Mouse (Mus musculus) intestine, embryonic 14.5 days (tissue): ENCODE data around the gene Cntd1. TPM values are rescaled to one million over a fixed set of nuclear protein-coding genes. Genes with fewer than 3 reads are reported as not detected.
"Not testable (repeated sequence)": the region's sequence is repeated elsewhere in the genome, so short reads cannot be mapped to it uniquely, and the experiment has no call there.

ENCODE experiments used
- ATAC-seq: fragments of 200-750 bp; cut with Nextera tagmentation; replicated peaks from 2 replicates; pipeline ENCODE4 v1.8.0; 2017; ENCODE audit warnings: low read depth, moderate number of reproducible peaks, moderate TSS enrichment, moderate library complexity; ENCODE audit not compliant: low FRiP score, low TSS enrichment
- DNase-seq: peaks from one replicate; pipeline ENCODE4 v3.0.0-alpha.2; 2018; ENCODE audit warnings: low spot score
- H3K27ac ChIP-seq: fragments of 300-500 bp; sonication (generic); 2 replicates; pipeline ENCODE4 v1.5.1; 2014; ENCODE audit warnings: low read depth, mild to moderate bottlenecking, control low read depth
- H3K27me3 ChIP-seq: fragments of 300-500 bp; sonication (generic); replicated peaks from 2 replicates; pipeline ENCODE4 v1.6.1; 2014; ENCODE audit warnings: low read length, control low read depth; ENCODE audit not compliant: control insufficient read depth, insufficient read depth
- H3K36me3 ChIP-seq: fragments of 300-500 bp; sonication (generic); 2 replicates; pipeline ENCODE4 v1.6.1; 2014; ENCODE audit warnings: low read length, control low read depth; ENCODE audit not compliant: control insufficient read depth, insufficient read depth
- H3K4me1 ChIP-seq: fragments of 300-500 bp; sonication (generic); replicated peaks from 2 replicates; pipeline ENCODE4 v1.6.1; 2014; ENCODE audit warnings: low read length, control low read depth, mixed read lengths; ENCODE audit not compliant: control insufficient read depth, insufficient read depth
- H3K4me2 ChIP-seq: fragments of 300-500 bp; sonication (generic); 2 replicates; pipeline ENCODE4 v1.6.1; 2014; ENCODE audit warnings: low read length
- H3K4me3 ChIP-seq: fragments of 300-500 bp; sonication (generic); 2 replicates; pipeline ENCODE4 v1.5.1; 2014; ENCODE audit warnings: low read depth, low read length, control low read depth, mixed read lengths
- H3K9ac ChIP-seq: fragments of 300-500 bp; sonication (generic); 2 replicates; pipeline ENCODE4 v1.6.1; 2014; ENCODE audit warnings: mild to moderate bottlenecking, low read length
- H3K9me3 ChIP-seq: fragments of 300-500 bp; sonication (generic); 2 replicates; pipeline ENCODE4 v1.6.1; 2016; ENCODE audit warnings: low read length, control low read depth; ENCODE audit not compliant: control insufficient read depth
- WGBS: fragments of 180-500 bp; shearing (Covaris S2); extraction: QIAGEN DNeasy Blood & Tissue Kit; methylation state at CpG from one replicate; pipeline ENCODE4 v1.1.7; 2014; 5-methylcytosine and 5-hydroxymethylcytosine counted together
- polyA plus RNA-seq: library from polyadenylated mRNA; unstranded; fragments of >200 nt; fragmentation: Nextera tagmentation; extraction: Ambion mirVana; gene quantifications from 2 replicates; pipeline ENCODE4 v1.2.1, GENCODE M21; 2014

Gene Cntd1
- polyA plus RNA-seq, 1 experiment from 2014 or later = 1.1 TPM

DNA sequence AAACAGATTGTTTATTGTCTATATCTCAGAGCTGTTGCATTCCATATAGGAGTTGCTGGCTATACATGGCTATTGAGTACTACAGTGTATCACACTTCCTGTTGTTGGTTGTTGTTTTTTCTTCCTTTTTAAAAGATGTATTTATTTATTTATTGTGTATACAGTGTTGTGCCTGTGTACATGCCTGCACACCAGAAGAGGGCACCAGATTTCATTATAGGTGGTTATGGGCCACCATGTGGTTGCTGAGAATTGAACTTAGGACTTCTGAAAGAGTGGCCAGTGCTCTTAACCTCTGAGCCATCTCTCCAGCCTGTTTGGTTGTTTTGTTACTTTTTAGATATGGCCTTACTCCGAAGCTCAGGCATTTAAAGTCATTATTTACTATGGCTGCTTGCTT is 35.8 kb downstream of the Cntd1 start:
- no peaks in the 10 kb centered on the region for H3K27me3 ChIP-seq
- no peak overlapping the region for H3K27ac ChIP-seq
- H3K9me3 ChIP-seq = no peaks in the 10 kb centered on the region
- H3K4me1 ChIP-seq = peaks cover 6% of the 10 kb centered on the region; the same call in 1 of the 2 replicates
- no peak overlapping the region for H3K4me3 ChIP-seq
- H3K4me2 ChIP-seq = no peak overlapping the region
- no peak for ATAC-seq
- 93% methylated on average over 1 of the region's 1 CpGs for WGBS
- no peak overlapping the region for H3K9ac ChIP-seq
- no peak for DNase-seq
- H3K36me3 ChIP-seq = peaks cover 16% of the 10 kb centered on the region

DNA sequence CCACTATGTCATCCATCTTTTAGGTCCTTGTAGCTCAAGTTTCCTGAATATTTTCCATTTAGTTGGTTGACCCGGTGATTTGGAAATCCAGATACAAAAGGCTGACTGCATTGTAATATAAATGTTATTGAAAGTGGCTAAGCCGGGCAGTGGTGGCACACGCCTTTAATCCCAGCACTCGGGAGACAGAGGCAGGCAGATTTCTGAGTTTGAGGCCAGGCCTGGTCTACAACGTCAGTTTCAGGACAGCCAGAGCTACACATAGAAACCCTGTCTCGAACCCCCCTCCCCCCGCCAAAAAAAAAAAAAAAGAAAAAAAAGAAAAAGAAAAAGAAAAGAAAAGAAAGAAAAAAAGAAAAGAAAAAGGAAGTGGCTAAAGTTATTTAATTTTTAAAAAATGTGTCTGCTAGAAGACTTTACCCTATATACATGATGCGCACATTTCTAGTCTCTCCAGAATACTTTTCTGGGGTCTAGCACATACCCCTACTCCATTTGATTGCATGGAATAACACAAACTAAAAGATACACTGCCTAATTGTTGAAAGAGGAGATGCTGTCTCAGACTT is 36.4 kb downstream of the Cntd1 start:
- H3K9ac ChIP-seq = peak overlapping the region; percentile 87
- H3K9me3 ChIP-seq = no peaks in the 10 kb centered on the region
- H3K27me3 ChIP-seq = no peaks in the 10 kb centered on the region
- peaks cover 22% of the 10 kb centered on the region for H3K36me3 ChIP-seq
- peaks cover 6% of the 10 kb centered on the region; the same call in 1 of the 2 replicates for H3K4me1 ChIP-seq
- H3K27ac ChIP-seq = peak overlapping the region; percentile 85
- WGBS = 78% methylated on average over 8 of the region's 8 CpGs
- H3K4me2 ChIP-seq = peak overlapping the region; percentile 92
- 0 out of 2 replicates have a peak, but pooled peaks have one; percentile 6 for ATAC-seq
- H3K4me3 ChIP-seq = peak overlapping the region; percentile 96
- DNase-seq = no peak

DNA sequence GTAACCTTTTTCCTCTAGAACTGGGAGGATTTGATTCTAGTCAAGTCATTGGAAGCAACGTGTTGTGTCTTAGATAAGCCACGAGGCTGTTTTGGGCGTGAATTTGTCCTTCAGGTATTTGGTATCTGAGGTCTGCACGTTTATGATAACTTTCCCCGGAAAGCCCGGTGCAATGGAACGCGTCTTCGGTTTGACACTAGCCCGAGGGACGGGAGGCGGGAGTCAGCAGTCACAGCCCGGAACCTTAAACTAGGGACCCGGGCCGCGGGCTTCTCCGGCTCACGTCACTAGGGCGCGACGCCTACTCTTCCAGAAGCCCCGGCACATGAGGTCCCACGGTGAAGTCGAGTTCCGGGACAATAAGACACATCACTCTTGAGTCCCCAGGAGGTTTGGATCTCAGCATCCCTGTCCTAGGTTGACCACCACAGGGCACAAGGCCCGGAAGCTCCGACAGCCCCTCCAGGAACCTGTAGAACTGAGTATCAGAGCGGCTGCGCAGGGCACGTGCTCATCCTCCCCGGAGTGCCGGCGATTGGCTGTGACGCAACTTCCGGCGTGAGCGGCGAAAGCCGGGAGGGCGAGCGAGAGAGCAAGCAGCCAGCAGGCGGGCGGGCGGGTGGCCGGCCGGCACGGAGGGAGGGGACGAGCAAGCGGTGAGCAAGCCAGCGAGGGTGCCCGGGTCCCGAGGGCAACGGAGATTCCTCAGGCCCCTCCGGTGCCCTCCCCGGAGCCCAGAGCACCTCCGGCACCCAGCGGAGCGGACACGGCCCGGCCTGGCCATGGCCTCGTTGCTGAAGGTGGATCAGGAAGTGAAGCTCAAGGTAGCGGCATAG is 37.1 kb downstream of the Cntd1 start, which contains the start of gene Psme3:
TSS of gene Psme3 (plus strand) at position 549 of the 836 bp plus-strand sequence.
- Histone ChIP-seq H3K4me1 (peaks cover 6% of the 10 kb centered on the region; the same call in 1 of the 2 replicates), H3K4me3 (peak within 1 kb of the TSS; percentile 96), H3K4me2 (peak within 1 kb of the TSS; percentile 92), H3K9ac (peak within 1 kb of the TSS; percentile 87), H3K27me3 (no peaks in the 10 kb centered on the region), H3K36me3 (peaks cover 30% of the 10 kb centered on the region), H3K9me3 (no peaks in the 10 kb centered on the region), H3K27ac (peak within 1 kb of the TSS; percentile 85)
- WGBS = 0% methylated on average over 50 of the region's 62 CpGs
- DNase-seq (peak; percentile 98), ATAC-seq (peak; percentile 92)

DNA sequence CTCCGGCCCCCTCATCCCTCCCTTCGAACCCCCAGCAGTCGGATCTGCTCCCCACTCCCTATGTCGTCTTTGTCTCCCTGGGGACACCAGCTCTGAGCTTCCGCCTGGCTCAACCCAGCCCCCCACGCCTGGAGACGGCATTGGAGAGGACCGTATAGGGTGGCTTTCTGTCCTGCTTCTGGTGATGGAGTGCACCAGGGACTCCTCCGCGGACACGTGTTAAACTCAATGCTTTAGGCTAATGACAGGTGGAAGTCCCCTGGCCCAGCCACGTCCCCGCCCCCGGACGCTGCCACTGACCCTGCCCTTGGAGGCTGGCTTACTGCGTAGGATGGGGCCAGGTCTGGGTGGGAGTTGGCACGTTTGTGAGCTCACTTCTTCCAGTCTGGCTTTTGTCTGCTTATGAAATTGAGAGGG is 37.7 kb downstream of the Cntd1 start:
- Histone ChIP-seq H3K4me3 (peak overlapping the region; percentile 96), H3K36me3 (peaks cover 36% of the 10 kb centered on the region), H3K4me1 (peaks cover 6% of the 10 kb centered on the region; the same call in 1 of the 2 replicates), H3K9me3 (no peaks in the 10 kb centered on the region), H3K9ac (peak overlapping the region; percentile 87), H3K27ac (peak overlapping the region; percentile 85), H3K27me3 (no peaks in the 10 kb centered on the region), H3K4me2 (peak overlapping the region; percentile 92)
- WGBS = under 1% methylated on average over 17 of the region's 17 CpGs
- ATAC-seq = peak; percentile 59
- DNase-seq = no peak

DNA sequence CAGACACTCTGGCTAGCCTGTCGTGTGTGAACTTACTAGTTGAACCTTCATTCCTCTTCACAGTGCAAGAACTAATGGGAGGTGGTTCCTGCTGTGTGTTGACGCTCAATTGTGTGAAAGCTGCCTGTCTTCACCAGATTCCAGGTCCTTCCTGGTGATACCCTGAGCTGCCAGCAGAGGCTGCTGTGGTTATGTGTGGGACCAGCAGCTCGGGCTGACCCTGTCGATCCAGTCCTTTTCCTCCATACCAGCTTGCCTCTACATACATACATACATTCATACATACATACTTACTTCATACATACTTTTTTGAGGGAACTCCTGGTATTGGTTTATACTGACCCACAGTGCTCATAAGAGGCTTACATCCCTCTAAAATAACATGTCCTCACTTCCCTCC is 44.8 kb downstream of the Cntd1 start:
- peak; percentile 88 for DNase-seq
- H3K27ac ChIP-seq = no peak overlapping the region
- no peak overlapping the region for H3K9ac ChIP-seq
- 13% methylated on average over 4 of the region's 4 CpGs for WGBS
- ATAC-seq = 0 out of 2 replicates have a peak, but pooled peaks have one; percentile 44
- no peaks in the 10 kb centered on the region for H3K27me3 ChIP-seq
- H3K9me3 ChIP-seq = no peaks in the 10 kb centered on the region
- no peak overlapping the region for H3K4me2 ChIP-seq
- no peaks in the 10 kb centered on the region for H3K4me1 ChIP-seq
- peaks cover 79% of the 10 kb centered on the region for H3K36me3 ChIP-seq
- H3K4me3 ChIP-seq = no peak overlapping the region

DNA sequence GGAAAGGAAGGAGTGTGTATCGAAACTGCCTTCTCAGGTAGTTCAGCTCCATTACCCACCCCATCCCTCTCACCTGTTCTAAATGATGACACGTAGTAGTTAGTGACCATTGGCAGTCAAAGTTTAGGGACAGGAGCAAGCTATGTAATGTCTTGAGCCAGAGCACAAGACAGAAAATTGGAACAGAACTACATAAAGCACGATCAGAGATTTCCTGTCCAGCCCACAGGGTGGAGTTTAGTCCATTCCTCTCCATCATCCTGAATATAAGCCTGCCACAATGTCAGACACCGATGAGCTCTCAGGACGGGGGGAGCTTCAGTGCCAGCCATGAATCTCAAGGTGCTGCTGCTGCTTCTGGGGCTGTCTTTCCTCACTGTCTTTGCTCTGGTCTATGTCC is 46.0 kb downstream of the Cntd1 start, which contains the start of gene Aoc2:
TSS of gene Aoc2 (plus strand) at position 301 of the 400 bp plus-strand sequence.
- no peak for DNase-seq
- H3K4me3 ChIP-seq = no peak within 1 kb of the TSS
- H3K4me2 ChIP-seq = no peak within 1 kb of the TSS
- no peaks in the 10 kb centered on the region for H3K27me3 ChIP-seq
- no peaks in the 10 kb centered on the region for H3K4me1 ChIP-seq
- 79% methylated on average over 5 of the region's 5 CpGs for WGBS
- H3K27ac ChIP-seq = no peak within 1 kb of the TSS
- H3K36me3 ChIP-seq = peaks cover 67% of the 10 kb centered on the region
- H3K9me3 ChIP-seq = no peaks in the 10 kb centered on the region
- ATAC-seq = no peak
- no peak within 1 kb of the TSS for H3K9ac ChIP-seq

DNA sequence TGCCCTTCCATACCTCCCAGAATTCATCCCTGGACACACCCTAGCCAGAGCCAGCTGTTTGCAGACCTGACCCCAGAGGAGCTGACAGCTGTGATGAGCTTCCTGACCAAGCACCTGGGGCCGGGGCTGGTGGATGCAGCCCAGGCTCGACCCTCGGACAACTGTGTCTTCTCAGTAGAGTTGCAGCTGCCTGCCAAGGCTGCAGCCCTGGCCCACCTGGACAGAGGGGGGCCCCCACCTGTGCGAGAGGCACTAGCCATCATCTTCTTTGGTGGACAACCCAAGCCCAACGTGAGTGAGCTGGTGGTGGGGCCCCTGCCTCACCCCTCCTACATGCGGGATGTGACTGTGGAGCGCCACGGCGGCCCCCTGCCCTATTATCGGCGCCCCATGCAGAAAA is 46.4 kb downstream of the Cntd1 start:
- not testable (repeated sequence) for H3K9me3 ChIP-seq, H3K4me2 ChIP-seq, H3K9ac ChIP-seq, H3K4me1 ChIP-seq, H3K27me3 ChIP-seq, ATAC-seq, H3K4me3 ChIP-seq, H3K27ac ChIP-seq, DNase-seq
- WGBS = 95% methylated on average over 11 of the region's 11 CpGs
- peaks cover 63% of the 10 kb centered on the region for H3K36me3 ChIP-seq

DNA sequence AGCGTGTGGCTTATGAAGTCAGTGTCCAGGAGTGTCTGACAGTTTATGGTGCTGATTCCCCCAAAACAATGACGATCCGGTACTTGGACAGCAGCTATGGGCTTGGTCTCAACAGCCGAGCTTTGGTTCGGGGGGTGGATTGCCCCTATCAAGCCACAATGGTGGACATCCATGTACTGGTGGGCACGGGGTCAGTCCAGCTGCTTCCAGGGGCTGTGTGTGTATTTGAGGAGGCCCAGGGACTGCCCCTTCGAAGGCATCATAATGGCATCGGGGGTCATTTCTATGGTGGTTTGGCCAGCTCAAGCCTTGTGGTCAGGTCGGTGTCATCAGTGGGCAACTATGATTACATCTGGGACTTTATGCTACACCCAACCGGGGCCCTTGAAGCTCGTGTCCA is 47.3 kb downstream of the Cntd1 start:
- H3K27ac ChIP-seq = no peak overlapping the region
- ATAC-seq (no peak), DNase-seq (no peak)
- no peak overlapping the region for H3K4me3 ChIP-seq
- WGBS = 87% methylated on average over 11 of the region's 11 CpGs
- H3K4me2 ChIP-seq = no peak overlapping the region
- peaks cover 53% of the 10 kb centered on the region for H3K36me3 ChIP-seq
- H3K4me1 ChIP-seq = no peaks in the 10 kb centered on the region
- no peak overlapping the region for H3K9ac ChIP-seq
- H3K9me3 ChIP-seq = no peaks in the 10 kb centered on the region
- no peaks in the 10 kb centered on the region for H3K27me3 ChIP-seq
